Mouse (Mus musculus): ENCODE measurements around the gene Gtf3c2. TPM values are rescaled to one million over a fixed set of nuclear protein-coding genes. Genes with fewer than 3 reads are reported as not detected.

Gene Gtf3c2
- polyA plus RNA-seq, 1 experiment from 2014 or later, result 16.8 TPM

GRCm38 (mm10) chr5:31138968-31139425 is 40.9 kb downstream of the Gtf3c2 start:
- DNase-seq (no peak), ATAC-seq (no peak)
- peaks cover 49% of the 10 kb centered on the region for H3K27me3 ChIP-seq (ENCODE audit: insufficient read depth, low read length)
- H3K27ac ChIP-seq (ENCODE audit: low read depth), result no peak overlapping the region
- H3K4me2 ChIP-seq (ENCODE audit: low read depth, low read length), result no peak overlapping the region
- no peak overlapping the region for H3K9ac ChIP-seq (replicated peaks)
- H3K4me3 ChIP-seq (ENCODE audit: low read depth, low read length), result no peak overlapping the region
- 11% methylated on average over 9 of the region's 9 CpGs for WGBS (ENCODE audit: insufficient replicate concordance)
- no peaks in the 10 kb centered on the region for H3K9me3 ChIP-seq (ENCODE audit: low read length)
- H3K36me3 ChIP-seq (replicated peaks; ENCODE audit: insufficient read depth, low read length), result no peaks in the 10 kb centered on the region
- H3K4me1 ChIP-seq (ENCODE audit: insufficient read depth), result 0 out of 2 replicates have a peak, but pooled peaks cover 4% of the 10 kb centered on the region
- TF ChIP-seq EP300 (IDR thresholded peaks at IDR 0.05; ENCODE audit: low read depth) (no peak), CTCF (IDR thresholded peaks at IDR 0.05; ENCODE audit: low read depth) (no peak)

- H3K4me2 ChIP-seq (ENCODE audit: low read depth, low read length), result no peak within 1 kb of the TSS
- peaks cover 54% of the 10 kb centered on the region for H3K27me3 ChIP-seq (ENCODE audit: insufficient read depth, low read length)
- TF ChIP-seq CTCF (IDR thresholded peaks at IDR 0.05; ENCODE audit: low read depth) (no peak), EP300 (IDR thresholded peaks at IDR 0.05; ENCODE audit: low read depth) (no peak)
- 3% methylated on average over 47 of the region's 52 CpGs for WGBS (ENCODE audit: insufficient replicate concordance)
- H3K36me3 ChIP-seq (replicated peaks; ENCODE audit: insufficient read depth, low read length), result no peaks in the 10 kb centered on the region
- H3K4me3 ChIP-seq (ENCODE audit: low read depth, low read length), result no peak within 1 kb of the TSS
- no peaks in the 10 kb centered on the region for H3K9me3 ChIP-seq (ENCODE audit: low read length)
- no peak for DNase-seq
- 0 out of 2 replicates have a peak, but pooled peaks cover 4% of the 10 kb centered on the region for H3K4me1 ChIP-seq (ENCODE audit: insufficient read depth)
- H3K9ac ChIP-seq (replicated peaks), result no peak within 1 kb of the TSS
- no peak for ATAC-seq
- no peak within 1 kb of the TSS for H3K27ac ChIP-seq (ENCODE audit: low read depth)
Observed at GRCm38 (mm10) chr5:31138241-31138967, 41.5 kb downstream of the Gtf3c2 start, which contains the start of gene Ucn. Gene Ucn, minus strand, starts transcription at chr5:31138829.

GRCm38 (mm10) chr5:31137658-31138057 is 42.3 kb downstream of the Gtf3c2 start:
- Histone ChIP-seq H3K4me3 (ENCODE audit: low read depth, low read length) (no peak overlapping the region), H3K27ac (ENCODE audit: low read depth) (no peak overlapping the region)
- 4% methylated on average over 13 of the region's 13 CpGs for WGBS (ENCODE audit: insufficient replicate concordance)

DNA sequence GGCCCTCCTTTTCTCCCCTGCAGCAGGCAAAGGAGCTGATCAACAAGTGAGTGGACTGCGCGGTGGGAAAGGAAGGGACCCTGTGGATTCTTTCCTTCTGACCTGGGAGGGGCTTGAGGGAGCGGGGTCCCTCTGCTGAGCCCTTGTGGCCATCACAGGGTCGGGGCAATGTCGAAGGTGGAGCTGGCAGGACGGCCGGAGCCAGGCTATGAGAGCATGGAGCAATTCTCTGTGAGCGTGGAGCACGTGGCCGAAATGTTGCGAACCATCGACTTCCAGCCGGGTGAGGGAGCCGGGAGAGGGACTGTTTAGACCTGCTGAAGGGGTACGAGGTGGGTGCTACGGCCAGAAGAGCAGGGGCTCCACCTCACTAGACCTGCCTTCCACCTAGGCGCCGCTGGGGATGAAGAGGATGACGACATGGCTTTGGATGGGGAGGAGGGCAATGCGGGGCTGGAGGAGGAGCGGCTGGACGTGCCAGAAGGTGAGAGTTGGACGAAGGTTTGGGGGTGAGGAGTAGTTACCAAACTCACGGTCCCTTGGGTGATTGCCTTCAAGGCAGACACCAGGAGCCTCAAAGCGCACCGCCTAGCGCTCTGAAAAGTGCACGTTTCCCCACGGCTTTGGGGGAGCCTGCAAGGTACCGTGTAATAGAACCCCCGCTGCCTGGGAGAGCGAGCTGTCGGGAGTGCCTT is 43.1 kb downstream of the Gtf3c2 start:
- TF ChIP-seq EP300 (IDR thresholded peaks at IDR 0.05; ENCODE audit: low read depth) (no peak), CTCF (IDR thresholded peaks at IDR 0.05; ENCODE audit: low read depth) (no peak)
- Histone ChIP-seq H3K4me1 (ENCODE audit: insufficient read depth) (0 out of 2 replicates have a peak, but pooled peaks cover 4% of the 10 kb centered on the region), H3K27me3 (ENCODE audit: insufficient read depth, low read length) (peaks cover 54% of the 10 kb centered on the region), H3K4me3 (ENCODE audit: low read depth, low read length) (no peak overlapping the region), H3K9me3 (ENCODE audit: low read length) (no peaks in the 10 kb centered on the region), H3K36me3 (replicated peaks; ENCODE audit: insufficient read depth, low read length) (no peaks in the 10 kb centered on the region), H3K9ac (replicated peaks) (no peak overlapping the region), H3K27ac (ENCODE audit: low read depth) (no peak overlapping the region), H3K4me2 (ENCODE audit: low read depth, low read length) (no peak overlapping the region)
- DNase-seq (no peak), ATAC-seq (no peak)
- 4% methylated on average over 33 of the region's 33 CpGs for WGBS (ENCODE audit: insufficient replicate concordance)

More at GRCm38 (mm10) chr5:31137658-31138057, 42.3 kb downstream of the Gtf3c2 start:
- no peak overlapping the region for H3K4me2 ChIP-seq (ENCODE audit: low read depth, low read length)
- no peak for DNase-seq
- H3K36me3 ChIP-seq (replicated peaks; ENCODE audit: insufficient read depth, low read length), result no peaks in the 10 kb centered on the region
- H3K4me1 ChIP-seq (ENCODE audit: insufficient read depth), result 0 out of 2 replicates have a peak, but pooled peaks cover 4% of the 10 kb centered on the region
- TF ChIP-seq CTCF (IDR thresholded peaks at IDR 0.05; ENCODE audit: low read depth), result no peak
- TF ChIP-seq EP300 (IDR thresholded peaks at IDR 0.05; ENCODE audit: low read depth), result no peak
- peaks cover 54% of the 10 kb centered on the region for H3K27me3 ChIP-seq (ENCODE audit: insufficient read depth, low read length)
- ATAC-seq, result no peak
- no peak overlapping the region for H3K9ac ChIP-seq (replicated peaks)
- H3K9me3 ChIP-seq (ENCODE audit: low read length), result no peaks in the 10 kb centered on the region

GRCm38 (mm10) chr5:31126050-31126449 is 53.9 kb downstream of the Gtf3c2 start:
- DNase-seq, result no peak
- Histone ChIP-seq H3K4me3 (ENCODE audit: low read depth, low read length) (no peak overlapping the region), H3K9me3 (ENCODE audit: low read length) (no peaks in the 10 kb centered on the region), H3K36me3 (replicated peaks; ENCODE audit: insufficient read depth, low read length) (no peaks in the 10 kb centered on the region), H3K4me2 (ENCODE audit: low read depth, low read length) (no peak overlapping the region), H3K27ac (ENCODE audit: low read depth) (no peak overlapping the region), H3K9ac (replicated peaks) (no peak overlapping the region), H3K4me1 (ENCODE audit: insufficient read depth) (no peaks in the 10 kb centered on the region), H3K27me3 (ENCODE audit: insufficient read depth, low read length) (no peaks in the 10 kb centered on the region)
- ATAC-seq, result no peak
- WGBS (ENCODE audit: insufficient replicate concordance), result 27% methylated on average over 5 of the region's 5 CpGs
- no peak for TF ChIP-seq EP300 (IDR thresholded peaks at IDR 0.05; ENCODE audit: low read depth)
- no peak for TF ChIP-seq CTCF (IDR thresholded peaks at IDR 0.05; ENCODE audit: low read depth)

GRCm38 (mm10) chr5:31123481-31123880 is 56.5 kb downstream of the Gtf3c2 start:
- H3K4me3 ChIP-seq (ENCODE audit: low read depth, low read length), result no peak overlapping the region
- no peaks in the 10 kb centered on the region for H3K4me1 ChIP-seq (ENCODE audit: insufficient read depth)
- no peak overlapping the region for H3K27ac ChIP-seq (ENCODE audit: low read depth)
- H3K9ac ChIP-seq (replicated peaks), result no peak overlapping the region
- no peaks in the 10 kb centered on the region for H3K36me3 ChIP-seq (replicated peaks; ENCODE audit: insufficient read depth, low read length)
- H3K9me3 ChIP-seq (ENCODE audit: low read length), result no peaks in the 10 kb centered on the region
- 55% methylated on average over 2 of the region's 2 CpGs for WGBS (ENCODE audit: insufficient replicate concordance)
- no peaks in the 10 kb centered on the region for H3K27me3 ChIP-seq (ENCODE audit: insufficient read depth, low read length)
- DNase-seq, result no peak
- no peak for TF ChIP-seq CTCF (IDR thresholded peaks at IDR 0.05; ENCODE audit: low read depth)
- no peak for TF ChIP-seq EP300 (IDR thresholded peaks at IDR 0.05; ENCODE audit: low read depth)
- no peak for ATAC-seq
- H3K4me2 ChIP-seq (ENCODE audit: low read depth, low read length), result no peak overlapping the region

All from liver, postnatal 0 days (tissue).